Mouse (Mus musculus) lung, postnatal 0 days (tissue): ENCODE results near the gene Pin1. TPM values are rescaled to one million over a fixed set of nuclear protein-coding genes. Genes with fewer than 3 reads are reported as not detected.
"Not testable (repeated sequence)": the region's sequence is repeated elsewhere in the genome, so short reads cannot be mapped to it uniquely, and the experiment has no call there.

Experiments used
- ATAC-seq: fragments of 200-750 bp; cut with Nextera tagmentation; 2 replicates; pipeline ENCODE4 v1.8.0; 2017; ENCODE audit warnings: moderate library complexity
- DNase-seq: peaks from one replicate; pipeline ENCODE4 v3.0.0-alpha.2; 2016; ENCODE audit warnings: low spot score
- H3K27ac ChIP-seq: fragments of 300-500 bp; sonication (generic); 2 replicates; pipeline ENCODE4 v1.5.1; 2014; ENCODE audit warnings: antibody characterized with exemption, mild to moderate bottlenecking, low read length, mixed read lengths
- H3K27me3 ChIP-seq: fragments of 300-500 bp; sonication (generic); replicated peaks from 2 replicates; pipeline ENCODE4 v1.6.1; 2014; ENCODE audit warnings: low read length, mixed read lengths; ENCODE audit not compliant: insufficient read depth
- H3K36me3 ChIP-seq: fragments of 300-500 bp; sonication (generic); 2 replicates; pipeline ENCODE4 v1.6.1; 2014; ENCODE audit warnings: low read length, mixed read lengths; ENCODE audit not compliant: insufficient read depth
- H3K4me1 ChIP-seq: fragments of 300-500 bp; sonication (generic); 2 replicates; pipeline ENCODE4 v1.6.1; 2014; ENCODE audit warnings: antibody characterized with exemption, low read depth, low read length, mixed read lengths; ENCODE audit not compliant: insufficient read depth
- H3K4me2 ChIP-seq: fragments of 300-500 bp; sonication (generic); replicated peaks from 2 replicates; pipeline ENCODE4 v1.6.1; 2014; ENCODE audit warnings: low read depth, mild to moderate bottlenecking, low read length, moderate library complexity, mixed read lengths
- H3K4me3 ChIP-seq: fragments of 300-500 bp; sonication (generic); 2 replicates; pipeline ENCODE4 v1.5.1; 2014; ENCODE audit warnings: low read depth, low read length
- H3K9ac ChIP-seq: fragments of 300-500 bp; sonication (generic); replicated peaks from 2 replicates; pipeline ENCODE4 v1.6.1; 2014; ENCODE audit warnings: low read depth, mild to moderate bottlenecking
- H3K9me3 ChIP-seq: fragments of 300-500 bp; sonication (generic); 2 replicates; pipeline ENCODE4 v1.6.1; 2016; ENCODE audit warnings: low read length, mixed read lengths
- CTCF ChIP-seq: IDR thresholded peaks from 2 replicates; pipeline ENCODE4 v1.5.1; 2016; ENCODE audit warnings: antibody characterized with exemption, mild to moderate bottlenecking
- EP300 ChIP-seq: IDR thresholded peaks from 2 replicates; pipeline ENCODE4 v1.6.1; 2016; ENCODE audit warnings: antibody characterized with exemption, mild to moderate bottlenecking, control low read depth
- WGBS: fragments of 180-500 bp; shearing (Covaris S2); extraction: QIAGEN DNeasy Blood & Tissue Kit; methylation state at CpG from one replicate; pipeline ENCODE4 v1.1.7; 2014; 5-methylcytosine and 5-hydroxymethylcytosine counted together
- polyA plus RNA-seq: library from polyadenylated mRNA; unstranded; fragments of >200 nt; fragmentation: Nextera tagmentation; extraction: Ambion mirVana; gene quantifications from 2 replicates; pipeline ENCODE4 v1.2.1, GENCODE M21; 2015

Pin1 gene
- polyA plus RNA-seq, 1 experiment from 2014 or later: 32.9 TPM

DNA sequence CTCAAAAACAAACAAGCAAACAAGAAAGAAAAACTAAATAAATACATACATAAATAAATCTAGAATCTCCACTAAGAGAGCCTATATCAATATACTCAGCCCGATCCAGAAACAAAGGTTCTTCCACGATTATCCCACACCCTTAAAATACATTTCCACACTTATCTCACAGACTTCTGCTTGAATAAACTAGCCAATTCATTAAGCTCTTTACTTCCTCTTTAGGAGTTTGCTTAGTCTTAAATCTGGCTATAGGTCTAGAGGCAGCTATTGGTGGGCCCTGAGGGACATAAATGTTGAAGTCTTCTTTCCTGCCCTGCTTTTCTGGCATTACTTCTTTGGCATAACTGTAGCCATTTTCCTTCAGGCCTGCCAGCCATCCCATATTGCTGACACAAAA, 20.6 kb upstream of the Pin1 start:
- no peak overlapping the region for H3K4me2 ChIP-seq
- H3K9ac ChIP-seq: no peak overlapping the region
- ATAC-seq (no peak), DNase-seq (no peak)
- H3K9me3 ChIP-seq: no peaks in the 10 kb centered on the region
- H3K27me3 ChIP-seq: no peaks in the 10 kb centered on the region
- no peaks in the 10 kb centered on the region for H3K36me3 ChIP-seq
- H3K4me3 ChIP-seq: no peak overlapping the region
- TF ChIP-seq EP300: no peak
- TF ChIP-seq CTCF: no peak
- no peaks in the 10 kb centered on the region for H3K4me1 ChIP-seq
- H3K27ac ChIP-seq: no peak overlapping the region
- WGBS: 82% methylated on average over 2 of the region's 2 CpGs

DNA sequence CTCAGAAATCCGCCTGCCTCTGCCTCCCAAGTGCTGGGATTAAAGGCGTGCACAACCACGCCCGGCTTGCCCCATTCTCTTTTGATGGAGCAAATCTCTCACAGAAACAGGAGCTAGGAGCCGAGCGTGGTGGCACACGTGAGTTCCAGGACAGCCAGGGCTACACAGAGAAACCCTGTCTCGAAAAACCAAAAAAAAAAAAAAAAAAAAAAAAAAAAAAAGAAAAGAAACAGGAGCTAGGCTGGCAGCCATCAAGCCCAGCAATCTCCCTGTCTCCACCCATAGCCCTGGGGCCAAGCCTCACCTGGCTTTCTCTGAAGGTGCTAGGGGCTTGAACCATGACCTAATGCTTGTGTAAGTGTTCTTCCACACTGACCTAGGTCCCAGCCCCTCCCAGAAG, 16.2 kb upstream of the Pin1 start:
- not testable (repeated sequence) for H3K27me3 ChIP-seq, ATAC-seq, DNase-seq, H3K4me1 ChIP-seq, H3K9ac ChIP-seq, H3K27ac ChIP-seq, H3K9me3 ChIP-seq, H3K4me3 ChIP-seq, H3K4me2 ChIP-seq
- H3K36me3 ChIP-seq: peaks cover 13% of the 10 kb centered on the region; the same call in 1 of the 2 replicates
- WGBS: 94% methylated on average over 8 of the region's 8 CpGs

DNA sequence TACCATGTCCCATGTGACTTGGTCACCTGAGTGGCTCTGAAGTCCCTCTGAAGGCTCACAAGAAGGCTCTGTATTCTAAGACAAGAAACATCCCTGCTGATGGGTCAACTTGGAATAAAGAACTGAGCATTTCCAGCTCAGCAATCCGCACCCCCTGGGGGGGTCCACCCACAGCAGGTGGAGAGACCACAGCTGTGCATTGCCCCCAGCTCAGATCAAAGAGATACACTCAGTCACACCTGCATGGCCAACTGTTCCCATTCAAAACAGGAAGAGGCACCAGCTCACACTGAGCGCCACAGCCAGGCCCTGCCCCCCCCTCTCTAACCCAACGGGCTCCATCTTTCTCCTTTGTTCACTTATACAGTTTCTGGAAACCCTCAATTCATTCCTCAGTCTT, 15.6 kb upstream of the Pin1 start:
- no peaks in the 10 kb centered on the region for H3K27me3 ChIP-seq
- TF ChIP-seq CTCF (no peak), EP300 (no peak)
- H3K27ac ChIP-seq: no peak overlapping the region
- DNase-seq (no peak), ATAC-seq (no peak; the same call in 1 of the 2 replicates)
- H3K9ac ChIP-seq: no peak overlapping the region
- WGBS: 71% methylated on average over 3 of the region's 3 CpGs
- no peak overlapping the region for H3K4me3 ChIP-seq
- H3K4me1 ChIP-seq: peaks cover 3% of the 10 kb centered on the region; the same call in 1 of the 2 replicates
- H3K36me3 ChIP-seq: peaks cover 13% of the 10 kb centered on the region; the same call in 1 of the 2 replicates
- H3K9me3 ChIP-seq: no peaks in the 10 kb centered on the region
- H3K4me2 ChIP-seq: no peak overlapping the region

DNA sequence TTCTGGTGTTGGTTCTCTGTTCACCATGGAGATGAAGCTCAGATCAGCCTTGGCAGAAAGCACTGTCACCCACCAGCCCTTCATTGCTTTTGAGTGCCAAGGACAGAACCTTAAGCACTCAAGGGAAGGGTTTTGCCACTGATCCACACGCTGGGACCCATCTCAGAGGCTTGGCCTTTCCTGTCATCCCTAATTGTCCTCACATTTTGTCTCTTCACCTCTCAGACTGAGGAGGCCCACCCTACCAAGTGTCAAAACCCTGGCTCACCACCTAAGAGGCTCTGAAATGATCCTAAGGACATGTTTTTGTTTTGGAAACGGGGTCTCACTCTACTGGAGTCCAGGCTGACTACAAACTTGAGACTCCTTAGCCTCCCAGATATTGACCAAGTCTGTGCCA, 15.1 kb upstream of the Pin1 start:
- Histone ChIP-seq H3K27me3 (no peaks in the 10 kb centered on the region), H3K4me2 (no peak overlapping the region), H3K9me3 (no peaks in the 10 kb centered on the region), H3K36me3 (peaks cover 13% of the 10 kb centered on the region; the same call in 1 of the 2 replicates), H3K4me1 (peaks cover 7% of the 10 kb centered on the region), H3K27ac (no peak overlapping the region), H3K9ac (no peak overlapping the region), H3K4me3 (no peak overlapping the region)
- WGBS: 84% methylated on average over 2 of the region's 2 CpGs
- TF ChIP-seq EP300 (no peak), CTCF (no peak)
- ATAC-seq (no peak), DNase-seq (no peak)

DNA sequence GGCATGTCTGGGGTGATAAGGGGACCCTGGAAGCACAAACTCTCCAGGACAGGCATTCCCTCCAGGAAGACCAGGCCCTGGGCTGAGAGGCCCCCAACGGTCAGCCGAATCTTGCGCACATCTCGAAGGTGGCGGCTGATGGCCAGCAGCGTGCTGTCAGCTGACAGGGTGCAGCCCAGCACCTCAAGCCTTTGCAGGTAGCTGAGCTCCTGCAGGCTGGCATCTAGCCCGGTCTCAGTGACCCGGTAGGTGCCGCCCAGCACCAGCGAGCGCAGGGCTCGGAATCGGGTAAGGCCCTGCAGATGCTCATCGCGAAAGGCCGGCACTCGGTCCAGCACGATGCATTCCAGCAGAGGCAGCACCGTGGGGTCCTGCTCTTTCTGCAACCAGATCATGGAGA, 13.3 kb upstream of the Pin1 start:
- Histone ChIP-seq H3K4me3 (no peak overlapping the region), H3K9ac (no peak overlapping the region), H3K27ac (no peak overlapping the region), H3K4me1 (peaks cover 7% of the 10 kb centered on the region), H3K27me3 (no peaks in the 10 kb centered on the region), H3K9me3 (no peaks in the 10 kb centered on the region), H3K4me2 (no peak overlapping the region), H3K36me3 (peaks cover 13% of the 10 kb centered on the region; the same call in 1 of the 2 replicates)
- 95% methylated on average over 19 of the region's 19 CpGs for WGBS
- TF ChIP-seq EP300 (no peak), CTCF (no peak)
- ATAC-seq (no peak), DNase-seq (no peak)

DNA sequence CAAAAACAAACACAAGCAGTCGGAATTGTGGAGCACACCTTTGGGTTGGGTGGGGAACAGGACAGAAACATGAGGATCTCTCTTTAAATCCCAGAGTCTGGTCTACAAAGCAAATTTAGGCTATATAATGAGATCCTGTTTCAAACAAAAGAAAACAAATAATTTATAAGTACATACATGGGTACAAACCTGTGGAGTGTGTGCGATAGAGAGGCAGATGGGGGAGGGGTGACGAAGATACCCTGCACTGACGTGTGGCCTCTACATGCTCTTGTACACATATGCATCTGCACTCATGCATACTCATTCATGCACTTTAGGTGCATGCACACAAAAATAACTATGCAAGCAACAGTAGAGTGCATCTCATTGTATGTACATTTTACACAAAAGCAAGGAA, 12.4 kb upstream of the Pin1 start:
- ATAC-seq: no peak
- Histone ChIP-seq H3K4me3 (no peak overlapping the region), H3K4me1 (peaks cover 7% of the 10 kb centered on the region), H3K4me2 (no peak overlapping the region), H3K9me3 (no peaks in the 10 kb centered on the region), H3K27ac (no peak overlapping the region), H3K27me3 (no peaks in the 10 kb centered on the region), H3K9ac (no peak overlapping the region), H3K36me3 (peaks cover 13% of the 10 kb centered on the region; the same call in 1 of the 2 replicates)
- no peak for DNase-seq
- WGBS: 88% methylated on average over 4 of the region's 4 CpGs
- TF ChIP-seq EP300 (no peak), CTCF (no peak)

DNA sequence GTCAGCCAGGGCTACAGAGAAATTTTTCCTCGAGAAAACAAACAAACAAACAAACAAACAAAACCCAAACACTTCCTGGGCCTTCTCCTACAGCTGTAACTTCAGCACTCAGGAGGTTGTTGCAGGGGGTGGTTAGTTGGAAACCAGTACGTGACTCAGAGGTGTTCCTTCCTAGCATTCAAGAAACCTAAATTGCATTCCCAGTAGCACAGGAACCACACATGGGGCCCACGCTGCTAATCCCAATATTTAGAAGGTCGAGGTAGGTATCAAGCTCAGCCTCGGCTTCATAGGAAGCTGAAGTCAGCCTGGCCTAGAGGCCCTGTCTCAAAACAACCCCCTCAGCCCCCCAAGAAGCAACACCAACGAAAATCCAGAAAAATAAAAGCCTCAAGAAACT, 10.4 kb upstream of the Pin1 start:
- ATAC-seq: no peak
- no peak for TF ChIP-seq CTCF
- no peak for TF ChIP-seq EP300
- no peaks in the 10 kb centered on the region for H3K9me3 ChIP-seq
- peak overlapping the region; percentile 97 for H3K4me2 ChIP-seq
- H3K4me3 ChIP-seq: peak overlapping the region; percentile 90
- H3K4me1 ChIP-seq: peaks cover 7% of the 10 kb centered on the region
- no peak for DNase-seq
- peak overlapping the region; percentile 89 for H3K27ac ChIP-seq
- H3K36me3 ChIP-seq: peaks cover 13% of the 10 kb centered on the region; the same call in 1 of the 2 replicates
- no peaks in the 10 kb centered on the region for H3K27me3 ChIP-seq
- H3K9ac ChIP-seq: peak overlapping the region; percentile 72
- WGBS: 10% methylated on average over 6 of the region's 6 CpGs
